Mouse (Mus musculus): ENCODE data around the gene Nqo2. TPM values are rescaled to one million over a fixed set of nuclear protein-coding genes. Genes with fewer than 3 reads are reported as not detected.
"Not testable (repeated sequence)": the region's sequence is repeated elsewhere in the genome, so short reads cannot be mapped to it uniquely, and the experiment has no call there.

The Nqo2 gene
- total RNA-seq (2021): 10 to 100 TPM; 13.7 to 16.0 TPM
- long read RNA-seq, experiment 1, transcript Nqo2-201 (8 exons, 1,063 nt): minor isoform, 6 of 23 reads
- long read RNA-seq, experiment 1, transcript Nqo2-202 (7 exons, 3,842 nt): major isoform, 13 of 23 reads
- long read RNA-seq, experiment 1, partial matches to known transcripts: 0 of 23 reads
- long read RNA-seq, experiment 1, other reads (novel, unspliced or antisense): 3 of 23 reads
- long read RNA-seq, experiment 2, transcript Nqo2-201 (8 exons, 1,063 nt): minor isoform, 7 of 21 reads
- long read RNA-seq, experiment 2, transcript Nqo2-202 (7 exons, 3,842 nt): major isoform, 9 of 21 reads
- long read RNA-seq, experiment 2, partial matches to known transcripts: 1 of 21 reads
- long read RNA-seq, experiment 2, other reads (novel, unspliced or antisense): 2 of 21 reads

DNA sequence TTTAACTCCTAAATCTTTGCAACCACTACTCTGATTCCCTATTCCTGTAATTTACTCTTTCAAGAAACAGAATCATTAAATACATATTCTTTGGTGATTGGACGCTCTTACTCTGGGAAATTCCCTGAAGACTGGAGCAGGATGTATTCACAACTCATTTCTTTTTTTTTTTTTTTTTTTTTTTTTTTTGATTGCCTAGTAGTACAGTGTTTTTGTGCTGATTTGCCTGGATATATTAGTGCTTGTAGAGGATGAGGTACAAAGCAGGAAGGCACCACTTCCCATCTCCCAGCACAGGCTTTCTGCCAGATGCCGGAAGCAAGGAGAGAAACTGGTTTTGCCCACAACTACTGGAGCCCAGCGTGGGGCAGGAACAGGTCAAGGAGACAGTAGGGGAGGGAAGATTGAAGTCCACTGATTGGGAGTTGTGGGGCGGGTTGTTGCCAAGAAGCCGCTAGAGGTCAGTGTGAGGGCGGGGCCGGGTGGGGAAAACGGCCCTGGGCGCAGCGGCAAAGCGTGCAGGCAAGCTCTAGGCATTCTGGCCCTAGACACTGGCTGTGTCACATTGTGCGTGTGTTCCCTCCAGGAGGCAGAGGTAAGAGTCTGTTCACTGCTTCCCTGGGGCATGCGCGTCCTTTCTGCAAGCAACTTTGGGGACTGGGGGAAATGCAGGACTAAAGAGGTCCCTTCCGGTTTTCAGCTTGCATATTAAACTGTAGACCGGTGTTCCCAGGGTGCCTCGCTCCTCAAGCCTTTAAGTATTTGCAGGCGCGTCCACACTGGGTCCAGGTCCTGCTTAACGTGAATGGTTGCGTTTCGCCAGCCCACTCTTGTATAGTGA, at the start of gene Nqo2:
Nqo2 (plus strand) TSS at position 482 of the 841 bp plus-strand sequence.
- peak; percentile 37 to 58 for DNase-seq (ENCODE audit: low spot score in 2 of 2)

- no peak for DNase-seq (ENCODE audit: low spot score in 2 of 2)
These were observed 43.4 kb upstream of the Nqo2 start for GRCm38 (mm10) chr13:33921041-33921440.

DNA sequence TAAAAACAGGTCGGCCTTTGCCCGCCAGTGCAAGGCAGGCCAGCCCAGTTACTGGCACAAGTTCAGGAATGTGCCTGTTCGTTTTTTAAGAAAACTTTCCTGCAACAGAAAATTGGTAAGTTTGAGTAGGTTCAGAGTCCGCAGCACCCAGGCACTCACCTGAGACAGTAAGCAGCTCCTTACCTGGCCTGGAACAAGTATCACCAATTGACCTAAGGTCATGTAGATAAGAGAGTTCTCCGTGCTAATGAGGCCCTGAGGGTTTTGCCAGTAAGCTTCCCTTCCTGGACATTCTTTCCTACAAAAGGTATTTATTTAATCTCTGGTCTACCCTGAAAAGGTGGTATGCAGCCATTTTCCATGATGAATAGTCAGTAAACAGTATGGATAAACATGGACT, 42.8 kb upstream of the Nqo2 start:
- DNase-seq (ENCODE audit: low spot score in 2 of 2): no peak

GRCm38 (mm10) chr13:33930281-33930680, 34.2 kb upstream of the Nqo2 start:
- DNase-seq (ENCODE audit: low spot score in 2 of 2): no peak

DNA sequence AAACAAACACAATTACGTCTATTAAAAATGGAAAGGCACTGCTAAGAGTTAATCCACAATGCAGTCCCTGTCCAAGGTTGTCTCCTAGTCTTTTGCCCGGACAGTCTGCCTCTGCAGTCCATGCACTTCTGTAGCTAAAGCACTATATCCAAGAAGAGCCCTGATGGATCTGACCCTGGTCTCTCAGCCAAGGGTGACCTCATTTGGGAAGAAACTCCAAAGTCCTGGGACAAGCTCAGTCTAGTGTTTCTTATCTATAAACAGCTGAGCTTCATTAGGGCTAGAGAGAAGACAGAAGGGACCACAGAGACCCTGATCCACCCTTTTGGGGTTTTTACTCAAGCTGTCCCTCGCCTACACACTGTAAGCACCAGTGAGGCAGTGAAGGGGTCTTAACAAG, 33.6 kb upstream of the Nqo2 start:
- peak in 1 of 2 experiments; percentile 22 for DNase-seq (ENCODE audit: low spot score in 2 of 2)

GRCm38 (mm10) chr13:33934743-33935142, 29.7 kb upstream of the Nqo2 start:
- no peak for DNase-seq (ENCODE audit: low spot score in 2 of 2)

GRCm38 (mm10) chr13:33935465-33936181, 28.9 kb upstream of the Nqo2 start:
- DNase-seq (ENCODE audit: low spot score in 2 of 2): peak; percentile 33 to 61

DNA sequence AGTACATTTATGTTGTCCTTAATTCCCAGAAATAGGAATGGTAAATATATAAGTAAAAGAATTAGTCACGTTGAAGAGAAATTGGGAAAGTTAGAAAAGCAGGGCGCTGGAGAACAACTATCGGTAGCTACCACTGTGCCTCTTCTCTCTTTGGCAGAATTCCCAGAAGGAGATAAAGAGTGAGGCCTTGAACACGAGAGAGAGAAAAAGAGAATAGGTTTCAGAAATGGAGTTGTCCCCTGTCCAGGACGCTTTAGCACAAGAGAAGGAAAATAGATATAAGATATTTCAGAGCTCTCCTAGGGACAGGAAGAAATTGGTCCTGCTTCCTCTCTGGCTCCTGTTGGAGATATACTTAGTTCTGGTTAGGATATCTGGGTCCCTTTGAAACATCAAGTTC, 27.3 kb upstream of the Nqo2 start:
- DNase-seq (ENCODE audit: low spot score in 2 of 2): no peak

DNA sequence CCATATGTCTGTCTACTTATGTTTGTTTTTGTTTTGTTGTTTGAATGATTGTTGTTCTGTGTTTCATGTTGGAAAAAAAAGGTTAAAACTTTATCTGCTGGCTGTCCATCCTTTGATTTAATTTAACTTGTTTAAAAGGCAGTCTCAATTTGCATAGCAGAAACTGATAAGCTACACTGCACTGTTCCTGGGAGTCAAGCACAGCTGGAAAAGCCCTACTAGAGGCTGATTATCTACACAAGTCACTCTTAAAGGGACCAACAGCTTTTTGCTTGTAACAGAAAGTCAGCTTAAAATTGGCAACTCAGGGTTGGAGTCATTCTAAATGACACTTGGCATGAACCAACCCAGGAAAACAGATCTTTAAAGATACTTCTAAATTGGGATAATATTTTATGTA, 26.9 kb upstream of the Nqo2 start:
- DNase-seq (ENCODE audit: low spot score in 2 of 2): not testable (repeated sequence)

DNA sequence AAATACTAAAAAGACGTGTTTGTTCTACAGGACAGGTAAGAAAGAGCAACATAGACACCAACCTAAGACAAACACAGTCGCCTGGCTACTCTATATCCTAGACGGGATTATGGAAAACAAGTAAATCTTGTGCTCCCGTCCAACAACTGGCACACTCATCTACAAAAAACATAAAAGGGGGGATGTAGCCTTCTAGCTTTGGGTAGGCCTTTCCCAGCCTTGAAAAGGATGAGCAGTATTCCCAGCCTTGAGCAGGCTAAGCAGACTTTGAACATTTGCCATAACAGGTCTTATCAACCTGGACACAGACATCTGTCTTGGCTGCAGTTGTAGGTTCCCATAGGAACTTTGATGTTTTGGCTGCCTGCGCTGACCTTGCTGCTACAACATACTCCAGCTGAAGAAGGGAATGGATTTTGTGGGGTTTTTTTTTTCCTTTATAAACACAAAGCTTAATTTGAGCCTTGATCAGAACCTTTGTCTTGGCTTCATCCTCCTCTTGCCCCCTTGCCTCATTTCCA, 23.1 kb upstream of the Nqo2 start:
- no peak for DNase-seq (ENCODE audit: low spot score in 2 of 2)

DNA sequence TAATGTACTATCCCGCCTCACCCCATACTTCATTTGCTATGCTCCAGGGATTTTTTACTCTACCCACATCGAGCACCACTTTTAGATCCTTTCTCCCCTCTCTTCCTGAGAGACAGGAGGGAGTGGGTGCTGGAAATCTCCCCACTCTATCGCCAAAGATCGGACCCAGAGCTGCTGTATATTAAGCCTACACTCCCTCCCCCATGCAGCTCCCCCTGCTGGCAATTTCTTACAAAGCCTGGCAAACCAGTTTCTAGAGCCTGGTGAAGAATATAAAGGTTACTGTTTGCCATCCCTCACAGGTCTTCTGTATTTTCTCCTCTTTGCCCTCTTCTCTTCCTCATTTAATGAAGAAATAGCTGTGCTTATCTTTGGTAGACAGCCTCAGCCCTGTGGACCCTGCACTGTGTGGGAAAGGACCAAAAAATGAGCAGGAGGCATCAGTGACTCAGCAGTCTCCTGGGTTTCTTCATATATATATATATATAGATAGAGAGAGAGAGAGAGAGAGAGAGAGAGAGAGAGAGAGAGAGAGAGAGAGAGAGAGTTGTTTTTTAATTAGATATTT, 22.2 kb upstream of the Nqo2 start:
- DNase-seq (ENCODE audit: low spot score in 2 of 2): no peak

DNA sequence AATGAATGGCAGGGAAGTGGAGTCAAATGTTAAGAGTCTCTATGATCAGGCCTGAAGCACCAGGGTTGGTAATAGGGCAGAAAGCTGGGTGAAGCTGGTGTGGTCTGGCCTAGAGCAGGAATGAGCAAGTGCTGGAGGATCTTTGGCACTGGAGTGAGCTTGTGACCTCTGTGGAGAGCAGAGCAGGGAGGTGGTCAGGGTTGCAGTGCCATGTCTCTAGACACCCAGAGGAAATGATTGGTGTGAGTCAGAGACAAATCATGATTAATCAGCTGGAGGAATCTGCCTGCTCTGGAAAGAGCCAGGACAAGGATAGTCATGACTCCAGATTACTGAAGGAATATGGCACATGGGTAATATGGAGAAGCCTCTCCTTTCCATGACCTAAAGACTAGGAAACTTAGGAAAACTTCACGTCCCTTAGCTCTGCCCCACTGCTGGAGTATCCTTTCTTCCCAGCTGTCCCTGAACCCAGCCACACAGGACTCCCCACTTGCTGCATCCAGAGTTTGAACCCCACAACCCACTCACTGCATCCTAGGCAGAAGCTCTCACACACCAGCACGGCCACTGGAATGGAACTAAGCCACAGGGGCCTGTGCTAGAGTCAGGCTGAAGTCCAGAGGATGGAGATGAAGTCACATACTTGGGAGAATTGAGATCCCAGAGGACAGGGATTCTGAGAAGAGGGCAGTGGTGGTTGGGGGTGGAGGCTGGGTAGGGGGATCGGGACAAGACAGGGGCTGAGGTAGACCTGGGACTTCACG, 13.0 kb upstream of the Nqo2 start:
- DNase-seq (ENCODE audit: low spot score in 2 of 2): no peak

- DNase-seq (ENCODE audit: low spot score in 2 of 2): no peak
These were observed 12.4 kb upstream of the Nqo2 start for GRCm38 (mm10) chr13:33952075-33952449.

DNA sequence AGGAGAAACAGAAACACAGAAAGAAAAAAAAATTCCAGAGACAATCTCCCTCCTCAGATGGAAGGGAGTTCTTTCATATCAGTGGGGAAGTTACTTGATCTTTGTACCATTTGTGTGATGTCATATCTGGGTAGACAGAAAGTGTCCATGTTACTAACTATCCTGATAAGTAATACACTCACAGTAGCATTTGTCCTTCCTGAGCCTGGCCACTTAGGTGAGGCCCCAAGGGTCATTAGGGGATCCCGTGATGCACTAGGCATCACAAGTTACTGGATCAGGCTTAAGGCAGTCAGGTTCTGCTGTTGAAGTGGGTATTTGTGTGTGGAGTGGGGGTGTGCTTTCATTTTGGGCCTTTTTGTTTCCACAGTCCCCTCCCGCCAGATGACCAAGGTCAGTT, 11.5 kb upstream of the Nqo2 start:
- no peak for DNase-seq (ENCODE audit: low spot score in 2 of 2)

- DNase-seq (ENCODE audit: low spot score in 2 of 2): no peak
These were observed 7.7 kb upstream of the Nqo2 start for GRCm38 (mm10) chr13:33956571-33957421.

DNA sequence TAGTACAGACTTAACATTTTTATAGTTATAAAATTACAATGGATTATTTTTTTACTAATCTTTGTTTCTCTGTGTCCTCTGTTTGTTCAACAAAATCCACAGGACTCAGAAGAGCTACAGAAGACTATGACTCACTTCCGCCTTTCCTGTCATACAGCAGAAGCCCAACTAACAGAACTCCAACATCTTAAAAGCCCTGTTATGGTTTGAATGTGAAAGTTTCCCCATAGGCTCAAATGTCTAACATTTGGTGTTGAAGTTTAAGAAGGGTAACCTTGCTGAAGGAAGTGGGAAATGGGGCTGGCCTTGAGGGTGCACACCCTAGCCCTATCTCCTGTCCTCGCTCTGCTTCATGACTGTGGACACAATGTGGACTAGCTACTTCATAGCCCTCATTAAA, 4.7 kb upstream of the Nqo2 start:
- no peak for DNase-seq (ENCODE audit: low spot score in 2 of 2)

DNA sequence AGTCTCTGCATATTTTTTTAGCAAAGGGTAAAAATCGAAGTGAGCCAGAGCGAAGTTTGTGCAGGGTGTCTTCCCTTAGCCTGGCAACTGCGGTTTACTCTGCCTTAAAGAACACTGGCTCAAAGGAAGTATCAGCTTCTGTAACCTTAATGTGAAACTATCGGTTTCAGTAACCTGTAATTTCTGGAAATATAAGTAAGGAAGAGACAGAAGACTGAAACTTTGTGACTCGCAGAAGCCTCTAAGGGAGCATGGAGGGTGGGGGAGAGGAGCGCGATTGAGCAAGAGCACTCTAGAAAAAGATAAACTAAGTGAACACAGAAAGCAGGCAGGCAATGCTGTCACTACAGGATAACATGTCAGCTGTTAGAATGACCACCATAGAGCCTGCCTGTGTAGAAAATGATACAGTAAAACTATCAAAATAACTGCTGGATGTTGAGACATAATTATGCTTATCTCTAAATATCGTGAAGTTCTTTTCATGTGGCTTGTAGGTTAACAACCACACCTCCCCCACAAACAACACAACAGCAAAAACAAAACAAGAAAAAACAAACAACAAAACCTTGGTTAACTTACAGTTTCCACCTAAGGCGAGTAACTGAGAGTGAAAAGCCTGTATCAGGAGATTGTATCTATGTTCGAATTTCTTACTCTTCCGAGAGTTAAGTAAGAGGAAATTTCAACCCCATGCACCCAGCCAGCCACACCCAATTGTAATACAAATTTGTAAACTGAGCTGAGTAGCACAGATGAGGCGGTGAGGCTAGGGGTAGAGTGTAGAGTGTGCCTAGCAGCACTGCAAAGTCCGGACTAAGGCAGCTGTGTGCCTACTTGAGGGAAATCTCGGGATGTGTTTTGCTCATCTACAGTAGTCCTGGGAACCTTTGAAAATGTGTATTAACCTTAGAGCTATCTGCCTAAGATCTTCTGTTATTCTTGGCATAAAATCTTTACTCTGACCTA, 853 bp downstream of the Nqo2 start:
- no peak for DNase-seq (ENCODE audit: low spot score in 2 of 2)

- no peak for DNase-seq (ENCODE audit: low spot score in 2 of 2)
These were observed 1.5 kb downstream of the Nqo2 start for GRCm38 (mm10) chr13:33966025-33966412.

Data from gastrocnemius, postnatal 4 days (tissue).